Mouse (Mus musculus): ENCODE measurements around the gene Tle4.

Gene Tle4

DNA sequence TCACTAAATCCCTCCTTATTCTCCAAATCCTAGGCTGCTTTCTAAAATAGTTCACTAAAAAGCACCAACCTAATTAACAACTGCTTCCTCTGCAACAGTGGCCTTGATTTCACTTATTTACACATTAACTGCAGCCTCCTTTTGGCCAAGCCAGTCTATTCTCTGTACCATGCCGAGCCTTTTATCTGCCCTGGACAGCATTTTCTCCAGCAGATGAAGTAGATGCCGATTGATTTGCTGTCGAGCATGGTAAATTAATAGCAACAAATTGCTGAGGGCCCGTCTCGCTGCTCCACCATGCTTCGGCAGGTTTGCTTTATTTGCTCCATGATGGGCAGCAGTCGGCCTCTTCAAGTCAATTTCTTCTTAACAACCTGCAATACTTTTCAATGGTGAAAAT lies 7.7 kb downstream of the Tle4 start:
- DNase-seq, result no peak

DNA sequence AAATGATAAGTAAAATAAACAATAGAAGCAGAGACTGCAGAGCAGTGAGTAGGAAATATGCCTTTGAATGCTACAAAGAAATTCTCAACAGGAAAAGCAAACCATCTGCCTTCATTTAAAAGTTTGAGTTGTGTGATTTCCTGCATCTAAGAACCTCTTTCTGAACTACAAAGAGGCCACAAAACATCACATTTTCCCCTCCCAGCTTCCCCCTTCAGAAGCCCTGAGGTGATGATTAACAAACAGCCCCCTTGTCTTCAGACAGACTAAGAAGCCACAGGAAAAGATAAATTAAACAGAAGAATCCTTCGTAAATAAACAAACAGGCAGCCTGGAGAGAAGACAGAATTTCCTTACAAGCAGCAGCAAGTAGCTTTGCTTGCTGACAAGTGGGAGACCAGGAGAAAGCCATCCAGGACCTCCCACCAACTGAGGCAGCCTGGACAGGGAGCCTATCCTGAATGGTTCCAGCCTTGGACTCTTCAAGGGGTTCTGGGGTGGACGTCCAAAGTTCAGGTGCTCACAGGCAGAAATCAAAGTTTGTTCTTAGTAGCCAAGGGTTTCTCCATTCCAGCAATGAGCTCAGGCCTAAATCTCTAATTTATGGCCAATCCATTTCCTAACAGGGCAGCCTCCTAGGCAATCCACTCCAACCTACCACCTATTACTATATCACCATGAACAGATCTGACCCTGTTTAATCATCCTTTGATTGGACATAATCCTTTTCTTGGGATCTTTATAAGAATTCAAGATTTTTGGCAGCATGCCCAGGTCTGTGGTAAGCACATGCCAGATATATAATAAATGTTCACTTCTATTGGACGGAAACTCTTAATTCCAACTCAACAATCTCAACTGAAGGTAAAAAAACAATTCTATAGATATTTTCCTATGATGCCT lies 9.4 kb downstream of the Tle4 start:
- no peak for DNase-seq

- no peak for DNase-seq
Observed at GRCm38 (mm10) chr19:14586171-14586570, 11.7 kb downstream of the Tle4 start.

GRCm38 (mm10) chr19:14585731-14586130 lies 12.1 kb downstream of the Tle4 start:
- DNase-seq, result no peak

DNA sequence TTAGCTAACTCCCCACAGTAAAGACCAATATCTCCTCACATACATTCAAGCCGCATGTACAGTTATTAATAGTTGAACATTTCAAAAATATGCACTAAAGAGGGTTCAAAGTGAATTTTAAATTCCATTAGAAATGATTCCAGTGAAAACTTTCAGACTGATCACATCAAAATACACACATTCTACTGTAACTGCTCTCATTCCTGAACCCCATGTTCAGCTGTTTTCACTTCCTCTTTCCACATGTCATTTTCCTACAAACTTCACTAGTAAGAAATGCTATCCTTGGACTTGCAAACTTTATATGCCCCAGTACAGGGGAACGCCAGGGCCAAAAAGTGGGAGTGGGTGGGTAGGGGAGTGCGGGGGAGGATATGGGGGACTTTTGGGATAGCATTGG lies 12.6 kb downstream of the Tle4 start:
- DNase-seq, result no peak

DNA sequence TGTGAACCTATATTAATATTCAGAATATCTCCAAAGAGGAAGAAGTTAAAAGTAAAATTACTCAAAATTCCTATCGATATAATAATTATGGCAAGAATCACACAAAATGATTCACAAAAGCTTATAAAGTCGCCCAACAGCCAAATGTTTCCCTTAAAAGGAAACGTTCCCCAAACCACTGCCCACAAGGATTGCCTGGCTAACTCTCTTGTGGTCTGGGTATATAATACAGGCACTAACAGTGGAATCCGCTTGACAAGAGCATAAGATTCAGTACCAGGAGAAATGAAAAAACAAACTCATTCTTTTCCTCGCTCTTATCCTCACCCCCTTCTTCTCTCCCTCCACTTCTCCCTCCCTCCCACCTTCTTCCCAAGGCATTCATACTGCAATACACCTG lies 19.2 kb downstream of the Tle4 start:
- DNase-seq, result no peak

- no peak for DNase-seq
Observed at GRCm38 (mm10) chr19:14578016-14578415, 19.8 kb downstream of the Tle4 start.

GRCm38 (mm10) chr19:14576311-14576710 lies 21.5 kb downstream of the Tle4 start:
- no peak for DNase-seq

- no peak for DNase-seq
Observed at GRCm38 (mm10) chr19:14568879-14569278, 29.0 kb downstream of the Tle4 start.

DNA sequence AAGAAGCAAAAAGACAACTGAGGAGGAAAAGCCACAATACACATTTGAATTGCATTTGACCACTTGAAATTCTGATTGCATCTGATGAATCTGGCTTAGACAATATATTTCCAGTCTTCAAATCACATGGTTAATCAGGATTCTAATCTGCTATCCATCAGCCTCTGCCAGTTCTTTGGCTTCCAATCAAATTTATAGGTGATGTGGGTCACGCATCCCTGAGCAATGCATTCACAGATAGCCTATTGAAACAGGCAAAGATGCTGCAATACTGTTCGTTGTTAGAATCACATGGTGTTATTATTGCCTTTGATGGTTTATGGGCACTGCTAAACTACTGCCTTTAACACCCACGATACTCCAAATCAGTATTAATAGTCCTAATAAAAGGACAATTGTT lies 30.8 kb downstream of the Tle4 start:
- DNase-seq, result no peak

- DNase-seq, result peak in 1 of 2 experiments; percentile 6
Observed at GRCm38 (mm10) chr19:14566564-14567021, 31.3 kb downstream of the Tle4 start.

DNA sequence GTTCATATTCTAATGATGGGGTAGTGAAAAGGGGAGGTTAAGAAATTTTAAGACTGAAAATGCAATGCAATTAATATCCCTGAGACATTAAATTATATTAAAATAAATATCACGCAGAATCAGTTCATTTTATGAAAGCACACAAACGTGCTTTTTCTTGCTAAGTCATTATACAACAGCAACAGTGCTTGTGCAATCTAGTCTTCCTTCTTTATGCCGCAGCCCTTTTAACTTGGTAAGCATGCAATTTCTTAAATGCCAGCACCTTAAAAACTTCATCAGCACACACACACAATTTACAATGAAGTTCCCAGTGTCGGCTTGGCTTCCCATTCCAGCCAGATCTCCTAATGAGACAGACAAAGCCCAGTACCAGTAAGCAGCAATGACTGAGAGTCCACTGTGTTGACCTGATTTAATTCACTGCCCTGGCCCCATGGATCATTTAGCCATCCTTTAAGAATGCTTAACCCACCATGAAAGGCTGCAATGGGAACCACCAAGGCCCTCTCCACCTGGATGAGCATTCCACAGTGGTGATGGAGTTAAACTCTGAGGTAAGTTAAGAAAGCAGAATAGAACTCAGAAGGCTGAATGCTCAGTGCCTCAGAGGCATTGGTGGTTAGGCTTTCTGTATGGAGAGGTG lies 32.3 kb downstream of the Tle4 start:
- DNase-seq, result no peak

DNA sequence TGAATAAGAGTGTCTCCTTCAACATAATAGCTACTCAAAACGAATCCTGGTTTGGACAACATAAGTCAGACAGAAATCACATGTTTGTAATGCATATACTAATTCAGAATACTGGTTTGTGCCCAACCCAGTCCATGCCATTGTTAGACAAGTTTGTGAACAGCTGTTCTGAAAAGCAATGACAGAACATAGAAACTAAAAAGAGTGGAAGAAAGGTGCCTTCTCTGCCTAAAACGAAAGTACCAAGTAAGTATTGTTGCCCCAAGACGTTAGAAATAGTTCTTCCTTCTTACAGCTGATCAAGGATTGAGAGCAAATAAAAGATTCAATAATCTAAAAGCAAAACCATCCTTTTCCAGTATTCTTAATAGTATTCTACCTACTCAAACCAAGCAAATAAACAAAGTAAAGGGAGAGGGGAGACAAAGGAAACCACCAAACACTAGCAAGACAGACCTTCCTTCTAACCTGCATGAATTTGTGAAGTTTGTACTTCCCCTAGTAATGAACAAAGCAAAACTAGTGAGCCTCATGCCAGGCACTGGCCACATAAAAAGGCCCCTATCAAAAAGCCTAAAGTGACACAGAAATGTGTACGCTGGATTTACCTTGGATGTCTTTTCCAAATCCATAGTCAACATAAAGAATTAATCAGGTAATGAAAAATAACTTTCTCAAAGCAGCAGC lies 34.4 kb downstream of the Tle4 start:
- DNase-seq, result no peak

- DNase-seq, result no peak
Observed at GRCm38 (mm10) chr19:14547871-14548270, 50.0 kb downstream of the Tle4 start.

- no peak for DNase-seq
Observed at GRCm38 (mm10) chr19:14547133-14547842, 50.6 kb downstream of the Tle4 start.

GRCm38 (mm10) chr19:14545485-14545884 lies 52.4 kb downstream of the Tle4 start:
- DNase-seq, result no peak

DNA sequence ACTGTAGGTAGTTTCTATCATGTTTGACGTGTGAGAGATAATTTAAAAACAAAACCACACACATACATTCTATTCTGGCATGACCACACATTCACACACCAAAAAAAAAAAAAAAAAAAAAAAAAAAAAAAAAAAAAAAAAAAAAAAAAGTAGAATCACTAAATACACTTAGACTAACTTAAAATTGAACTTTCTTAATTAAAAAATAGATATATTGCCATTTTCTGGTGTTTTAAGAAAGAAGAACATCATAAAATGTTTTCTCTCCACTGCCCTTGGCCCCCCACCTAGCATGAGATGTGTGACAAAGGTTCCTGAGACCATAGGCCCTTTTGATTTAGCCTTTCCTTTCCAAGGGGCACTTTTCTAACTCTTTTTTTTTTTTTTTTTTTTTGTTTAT lies 54.5 kb downstream of the Tle4 start:
- DNase-seq, result no peak

DNA sequence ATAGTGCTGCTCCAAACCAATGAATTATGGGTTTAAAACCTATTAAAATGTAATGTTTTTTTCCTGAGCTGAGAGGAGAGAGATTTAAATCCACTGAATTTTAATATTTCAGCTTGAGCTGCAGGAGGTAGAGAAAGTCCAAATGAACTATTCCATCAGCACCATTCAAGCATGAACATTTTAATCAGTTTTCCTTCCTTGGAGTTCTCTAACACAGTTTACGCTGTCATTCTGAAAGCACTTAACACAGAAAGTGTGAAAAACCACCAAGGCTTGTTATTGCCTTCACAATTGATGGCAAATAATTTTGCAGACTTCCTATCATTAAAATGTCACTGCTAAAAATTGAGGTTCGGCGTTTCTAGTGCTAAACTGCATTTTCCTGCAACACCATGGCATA lies 57.2 kb downstream of the Tle4 start:
- DNase-seq, result no peak

DNA sequence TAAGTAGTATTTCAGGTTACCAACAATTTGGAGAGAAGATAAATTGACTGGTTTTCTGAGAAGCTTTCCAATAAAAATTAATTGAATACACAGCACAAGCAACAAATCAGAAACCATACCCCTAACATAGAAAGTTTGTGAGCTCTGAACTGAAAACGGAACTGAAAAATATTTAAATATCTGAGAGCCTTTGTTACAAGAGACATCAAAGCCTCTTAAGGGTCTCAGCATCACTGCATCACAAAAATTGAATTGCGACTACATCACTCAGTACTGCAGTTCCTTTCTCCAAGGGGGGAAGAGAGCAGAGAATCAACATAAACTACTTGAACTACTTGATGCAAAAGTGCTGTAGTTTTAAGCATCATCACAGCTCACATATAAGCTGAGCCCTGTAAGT lies 61.2 kb downstream of the Tle4 start:
- no peak for DNase-seq

- DNase-seq, result no peak
Observed at GRCm38 (mm10) chr19:14534447-14534846, 63.4 kb downstream of the Tle4 start.

DNA sequence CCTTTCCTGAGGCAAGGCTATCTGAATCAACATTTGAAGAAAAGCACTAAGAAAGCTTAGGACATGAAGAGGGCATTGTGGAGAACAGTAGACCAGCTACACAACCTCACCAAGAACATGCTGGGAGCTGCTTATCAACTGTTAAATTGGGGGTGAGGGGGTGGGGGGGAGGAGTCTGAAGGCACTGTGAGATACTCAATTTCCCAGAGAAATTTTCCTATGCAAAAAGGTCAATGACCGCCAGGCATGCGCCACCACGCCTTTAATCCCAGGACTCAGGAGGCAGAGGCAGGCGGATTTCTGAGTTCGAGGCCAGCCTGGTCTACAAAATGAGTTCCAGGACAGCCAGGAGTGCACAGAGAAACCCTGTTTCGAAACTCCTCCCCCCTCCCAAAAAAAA lies 65.0 kb downstream of the Tle4 start:
- no peak for DNase-seq

DNA sequence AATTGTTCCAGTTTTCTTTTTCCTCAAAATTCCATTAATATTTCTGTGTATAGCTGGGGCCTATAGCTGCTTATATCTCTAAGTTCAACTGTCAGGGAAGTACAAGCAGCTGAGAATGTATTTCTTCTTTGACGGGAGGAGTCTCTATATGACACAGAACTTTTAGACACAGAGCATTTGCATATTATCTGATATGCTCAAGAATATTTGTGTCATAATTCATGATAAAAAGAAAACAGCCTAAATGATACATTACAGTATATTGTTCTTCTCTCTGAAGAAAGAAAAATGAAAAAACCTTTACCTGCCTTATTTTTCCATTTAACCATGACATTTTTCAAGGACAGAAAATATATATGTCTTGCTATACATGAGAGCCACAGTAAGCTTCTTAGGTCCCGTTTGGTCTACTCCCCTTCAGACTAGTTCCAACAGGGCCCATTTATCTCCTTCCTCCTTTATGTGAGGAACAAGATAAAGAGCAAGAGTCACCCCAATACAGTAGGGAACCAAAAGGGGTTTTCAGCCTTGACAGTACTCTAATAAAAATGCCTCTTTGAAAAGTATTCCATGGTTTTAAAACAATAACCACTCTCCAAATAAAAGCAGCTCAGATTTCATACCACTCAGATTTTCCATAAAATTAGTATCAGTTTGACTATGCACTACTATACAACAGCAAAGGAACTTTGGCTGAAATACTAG lies 77.6 kb downstream of the Tle4 start:
- DNase-seq, result no peak
